15 mouse cellular contexts compared by ENCODE assay signal in genomic region chr1:119035301-119035700, GRCm38 (mm10). TPM values are rescaled to one million over a fixed set of nuclear protein-coding genes. Genes with fewer than 3 reads are reported as not detected.
DNase-seq lines count a peak whose midpoint lies in the region; ATAC-seq and TF ChIP-seq lines count a peak whose summit lies in the region.
"Had no signal": no experiment of that assay in that cellular context is flagged by ENCODE, and none has a peak within 500 bp of the region (broad histone marks: within the 10 kb centered on the region; RNA-seq: fewer than 3 reads in every experiment).

No protein-coding gene starts in this region.

- H3K4me3 ChIP-seq in hindbrain, embryonic 11.5 days (ENCODE audit: low read depth, low read length) = no peak overlapping the region
- no peak overlapping the region for H3K4me3 ChIP-seq in hindbrain, embryonic 16.5 days (ENCODE audit: low read length)
- no peak overlapping the region for H3K4me3 ChIP-seq in embryonic facial prominence, embryonic 11.5 days (ENCODE audit: low read depth, low read length)
- no peak overlapping the region for H3K4me3 ChIP-seq in limb, embryonic 14.5 days (replicated peaks; ENCODE audit: low read length)
- H3K4me3 ChIP-seq: heart, adult 2 months; liver, embryonic 13.5 days had no signal

- no peak for ATAC-seq in hindbrain, embryonic 11.5 days (ENCODE audit: low FRiP score)
- ATAC-seq in hindbrain, embryonic 16.5 days = no peak
- ATAC-seq in embryonic facial prominence, embryonic 11.5 days (replicated peaks; ENCODE audit: insufficient number of reproducible peaks, low FRiP score, low TSS enrichment, low read depth) = 0 out of 2 replicates have a peak, but pooled peaks have one; percentile 9
- ATAC-seq in limb, embryonic 14.5 days (ENCODE audit: low FRiP score, low read depth) = no peak
- no peak for ATAC-seq in megakaryocyte, adult 5-6 weeks (ENCODE audit: poor library complexity, severe bottlenecking)
- ATAC-seq: CD4-positive, CD25-positive, alpha-beta regulatory T cell, adult 4 months; Patski had no signal

- 59% methylated on average over 9 of the region's 9 CpGs for WGBS in hindbrain, embryonic 11.5 days
- 57% methylated on average over 9 of the region's 9 CpGs for WGBS in hindbrain, embryonic 16.5 days
- 25% methylated on average over 9 of the region's 9 CpGs for WGBS in embryonic facial prominence, embryonic 11.5 days
- 28% methylated on average over 9 of the region's 9 CpGs for WGBS in limb, embryonic 14.5 days

- H3K27ac ChIP-seq in hindbrain, embryonic 11.5 days (ENCODE audit: low read depth, low read length) = no peak overlapping the region
- H3K27ac ChIP-seq in hindbrain, embryonic 16.5 days (ENCODE audit: low read depth, low read length) = no peak overlapping the region
- H3K27ac ChIP-seq in embryonic facial prominence, embryonic 11.5 days (replicated peaks; ENCODE audit: low read depth, low read length) = 0 out of 2 replicates have a peak overlapping the region, but pooled peaks have one; percentile 11
- H3K27ac ChIP-seq in limb, embryonic 14.5 days (replicated peaks; ENCODE audit: low read depth, low read length) = peak overlapping the region; percentile 92
- H3K27ac ChIP-seq: liver, embryonic 13.5 days had no signal

- H3K36me3 ChIP-seq in hindbrain, embryonic 11.5 days (ENCODE audit: control insufficient read depth, insufficient read depth, low read length) = no peaks in the 10 kb centered on the region
- no peaks in the 10 kb centered on the region for H3K36me3 ChIP-seq in hindbrain, embryonic 16.5 days (ENCODE audit: control insufficient read depth, insufficient read depth, low read length)
- H3K36me3 ChIP-seq in embryonic facial prominence, embryonic 11.5 days (replicated peaks; ENCODE audit: control insufficient read depth, insufficient read depth, low read depth, low read length) = no peaks in the 10 kb centered on the region
- peaks cover 7% of the 10 kb centered on the region; the same call in 1 of the 2 replicates for H3K36me3 ChIP-seq in limb, embryonic 14.5 days (ENCODE audit: control insufficient read depth, insufficient read depth, low read length)
- H3K36me3 ChIP-seq: liver, embryonic 13.5 days had no signal

- no peak overlapping the region for H3K4me2 ChIP-seq in hindbrain, embryonic 11.5 days (replicated peaks; ENCODE audit: low read depth, low read length)
- H3K4me2 ChIP-seq in hindbrain, embryonic 16.5 days (ENCODE audit: low read length) = no peak overlapping the region
- peak overlapping the region; percentile 17 for H3K4me2 ChIP-seq in embryonic facial prominence, embryonic 11.5 days (ENCODE audit: low read depth, low read length)
- H3K4me2 ChIP-seq in limb, embryonic 14.5 days (replicated peaks; ENCODE audit: low read depth, low read length, severe bottlenecking) = no peak overlapping the region
- H3K4me2 ChIP-seq: liver, embryonic 13.5 days had no signal

- DNase-seq in hindbrain, embryonic 11.5 days (ENCODE audit: low spot score) = peak; percentile 23
- peak; percentile 44 for DNase-seq in 3T3-L1 (ENCODE audit: low read depth, low spot score)
- DNase-seq in embryonic facial prominence, embryonic 11.5 days (ENCODE audit: low spot score) = peak; percentile 73
- peak; percentile 52 for DNase-seq in limb, embryonic 14.5 days (ENCODE audit: low spot score)
- DNase-seq in right cerebral cortex, postnatal 36 days (ENCODE audit: low spot score in 2 of 2) = no peak
- no peak for DNase-seq in right cerebral cortex, postnatal 25 days
- DNase-seq: adrenal gland, postnatal 25 days; cerebellum, adult 11 months; heart, adult 2 months; liver, embryonic 13.5 days; thymus, postnatal 25 days had no signal

- peaks cover 14% of the 10 kb centered on the region for H3K4me1 ChIP-seq in hindbrain, embryonic 11.5 days (replicated peaks; ENCODE audit: control insufficient read depth, insufficient read depth, low read length)
- peaks cover 14% of the 10 kb centered on the region for H3K4me1 ChIP-seq in hindbrain, embryonic 16.5 days (ENCODE audit: control insufficient read depth, insufficient read depth, low read depth, low read length)
- peaks cover 17% of the 10 kb centered on the region for H3K4me1 ChIP-seq in embryonic facial prominence, embryonic 11.5 days (ENCODE audit: control insufficient read depth, insufficient read depth, low read length)
- H3K4me1 ChIP-seq in limb, embryonic 14.5 days (ENCODE audit: control insufficient read depth, insufficient read depth, low read length) = peaks cover 39% of the 10 kb centered on the region
- H3K4me1 ChIP-seq: liver, embryonic 13.5 days had no signal

- no peak overlapping the region for H3K9ac ChIP-seq in hindbrain, embryonic 11.5 days (ENCODE audit: low read depth, low read length)
- no peak overlapping the region for H3K9ac ChIP-seq in hindbrain, embryonic 16.5 days (ENCODE audit: low read depth, low read length)
- H3K9ac ChIP-seq in embryonic facial prominence, embryonic 11.5 days (replicated peaks; ENCODE audit: low read length) = no peak overlapping the region
- no peak overlapping the region for H3K9ac ChIP-seq in limb, embryonic 14.5 days (ENCODE audit: low read depth, low read length, severe bottlenecking)
- H3K9ac ChIP-seq: liver, embryonic 13.5 days had no signal

- H3K27me3 ChIP-seq in hindbrain, embryonic 11.5 days (ENCODE audit: control insufficient read depth, insufficient read depth, low read length) = no peaks in the 10 kb centered on the region
- no peaks in the 10 kb centered on the region for H3K27me3 ChIP-seq in hindbrain, embryonic 16.5 days (replicated peaks; ENCODE audit: control insufficient read depth, insufficient read depth, low read length)
- no peaks in the 10 kb centered on the region for H3K27me3 ChIP-seq in embryonic facial prominence, embryonic 11.5 days (ENCODE audit: control insufficient read depth, insufficient read depth, low read length)
- H3K27me3 ChIP-seq in limb, embryonic 14.5 days (ENCODE audit: control insufficient read depth, insufficient read depth, low read length) = no peaks in the 10 kb centered on the region
- H3K27me3 ChIP-seq: liver, embryonic 13.5 days; Patski had no signal

- no peak for TF ChIP-seq POLR2A in limb, embryonic 14.5 days (IDR thresholded peaks at IDR 0.05; ENCODE audit: borderline replicate concordance, extremely low read depth, insufficient read depth, insufficient read length)

- no peaks in the 10 kb centered on the region for H3K9me3 ChIP-seq in hindbrain, embryonic 11.5 days (ENCODE audit: control insufficient read depth, low read length)
- H3K9me3 ChIP-seq in hindbrain, embryonic 16.5 days (ENCODE audit: control insufficient read depth, low read length) = no peaks in the 10 kb centered on the region
- H3K9me3 ChIP-seq in embryonic facial prominence, embryonic 11.5 days (replicated peaks; ENCODE audit: control insufficient read depth, low read length) = no peaks in the 10 kb centered on the region
- H3K9me3 ChIP-seq in limb, embryonic 14.5 days (ENCODE audit: control insufficient read depth, low read length) = no peaks in the 10 kb centered on the region
- H3K9me3 ChIP-seq: liver, embryonic 13.5 days had no signal

RNA-seq across cellular contexts. Expression of gene Gli2, which starts 18.1 kb away (rescaled TPM):
- polyA plus RNA-seq in hindbrain, embryonic 11.5 days (2014; fragmentation: Nextera tagmentation; extraction: Ambion mirVana) = 7.1 and 8.7 TPM in 2 replicates
- 1.8 and 2.1 TPM in 2 replicates for polyA plus RNA-seq in hindbrain, embryonic 16.5 days (2015; fragmentation: Nextera tagmentation; extraction: Ambion mirVana)
- polyA plus RNA-seq in embryonic facial prominence, embryonic 11.5 days (2014; fragmentation: Nextera tagmentation; extraction: Ambion mirVana) = 13.3 and 14.0 TPM in 2 replicates
- 31.5 and 45.6 TPM in 2 replicates for polyA plus RNA-seq in limb, embryonic 14.5 days (2012; rRNA removed)
- polyA plus RNA-seq in limb, embryonic 14.5 days (2014; fragmentation: Nextera tagmentation; extraction: Ambion mirVana) = 23.0 and 25.4 TPM in 2 replicates
- not detected in 2 replicates for total RNA-seq in megakaryocyte, adult 5-6 weeks (2015)
- total RNA-seq in megakaryocyte, adult 5-6 weeks (2017) = not detected in 2 replicates
- polyA plus RNA-seq: CD4-positive, CD25-positive, alpha-beta regulatory T cell, adult 4 months had no signal

Comparison
In these comparisons a context has a peak if more than half of its experiments do, and no peak if none do; other contexts are left out.
1. DNase-seq: peak in hindbrain, embryonic 11.5 days (single experiment), 3T3-L1 (single experiment), embryonic facial prominence, embryonic 11.5 days (single experiment) and limb, embryonic 14.5 days (single experiment); none in right cerebral cortex, postnatal 36 days (0 of 2) and right cerebral cortex, postnatal 25 days (single experiment).
2. H3K27ac ChIP-seq: peak in embryonic facial prominence, embryonic 11.5 days (single experiment) and limb, embryonic 14.5 days (single experiment); none in hindbrain, embryonic 11.5 days (single experiment) and hindbrain, embryonic 16.5 days (single experiment).